Mouse (Mus musculus) layer of hippocampus, postnatal 14 days (tissue): ENCODE results near the gene Trpm3. TPM values are rescaled to one million over a fixed set of nuclear protein-coding genes. Genes with fewer than 3 reads are reported as not detected.

Source experiments
- DNase-seq, 2 experiments: peaks; one replicate each; pipeline ENCODE4 v3.0.0; 2021 to 2022; ENCODE audit warnings: low spot score in 2 of 2, mixed read lengths in 1 of 2
- long read RNA-seq, 2 experiments: library from polyadenylated mRNA; stranded (forward); transcript quantifications; one replicate each; pipeline ENCODE4 v2.0.0; 2021
- total RNA-seq, 2 experiments: library from RNA; stranded (reverse); gene quantifications; 2 replicates each; pipeline ENCODE4 v1.2.3; 2021

Gene Trpm3
- 10 to 100 TPM; 46.7 to 79.9 TPM for total RNA-seq
- long read RNA-seq, experiment 1, partial matches to known transcripts: 0 of 7 reads
- long read RNA-seq, experiment 1, other reads (novel, unspliced or antisense): 6 of 7 reads
- long read RNA-seq, experiment 2, partial matches to known transcripts: 10 of 25 reads
- long read RNA-seq, experiment 2, other reads (novel, unspliced or antisense): 15 of 25 reads

DNA sequence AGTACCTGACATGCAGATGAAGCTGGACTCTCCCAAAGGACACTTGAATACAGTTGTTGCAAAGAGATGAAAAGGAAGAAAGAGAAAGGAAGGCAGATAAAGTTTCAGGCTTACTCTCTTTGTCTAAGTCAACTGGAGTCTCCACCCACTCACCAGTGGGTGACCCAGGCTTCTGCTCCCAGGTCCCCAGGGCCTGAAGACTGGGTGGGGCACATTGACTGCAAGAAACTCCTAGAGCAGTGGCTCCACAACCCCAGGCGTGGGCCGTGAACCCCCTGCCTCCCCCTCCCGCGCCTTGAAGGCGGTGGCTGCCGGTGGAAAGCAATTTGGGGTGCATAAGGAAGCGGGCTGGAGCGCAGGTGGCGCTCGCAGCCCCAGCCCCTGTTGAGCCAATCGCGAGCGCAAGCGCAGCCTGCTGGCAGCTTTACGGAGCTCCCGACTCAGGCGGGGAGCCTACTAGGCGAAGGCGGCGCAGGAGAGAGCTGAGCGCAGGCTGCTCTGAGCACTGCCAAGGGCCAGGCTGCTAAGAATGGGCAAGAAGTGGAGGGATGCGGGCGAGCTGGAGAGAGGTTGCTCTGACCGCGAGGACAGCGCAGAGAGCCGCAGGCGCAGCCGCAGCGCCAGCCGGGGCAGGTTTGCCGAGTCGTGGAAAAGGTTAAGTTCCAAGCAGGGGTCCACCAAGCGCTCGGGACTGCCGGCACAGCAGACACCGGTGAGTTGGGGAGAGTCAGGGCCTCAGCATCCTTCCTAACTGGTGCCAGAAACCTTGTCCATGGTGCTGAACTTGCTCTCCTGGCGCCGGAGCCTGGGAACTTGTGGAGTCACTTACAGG is at the start of gene Trpm3:
TSS of gene Trpm3 (plus strand) at position 457 of the 832 bp plus-strand sequence.
- peak; percentile 59 to 61 for DNase-seq

DNA sequence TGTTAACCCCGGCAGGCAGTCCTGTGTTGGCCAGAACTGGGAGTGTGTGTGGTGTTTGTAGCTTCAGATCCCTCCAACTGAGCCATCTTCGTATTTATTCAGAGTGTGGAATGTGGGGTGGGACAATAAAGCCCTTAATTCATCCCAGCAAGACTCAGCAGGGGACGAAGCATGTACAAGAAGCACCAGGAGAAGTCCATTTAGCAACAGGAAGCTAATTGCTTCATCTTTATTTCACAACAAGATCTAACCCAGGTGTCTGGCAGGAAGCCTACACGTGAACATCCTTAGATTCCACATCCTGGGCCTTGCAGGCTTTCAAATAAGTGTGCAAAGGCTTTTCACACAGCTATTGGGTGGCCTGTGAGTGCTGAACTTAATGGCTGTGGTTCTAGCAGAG is 38.3 kb upstream of the Trpm3 start:
- DNase-seq: no peak

DNA sequence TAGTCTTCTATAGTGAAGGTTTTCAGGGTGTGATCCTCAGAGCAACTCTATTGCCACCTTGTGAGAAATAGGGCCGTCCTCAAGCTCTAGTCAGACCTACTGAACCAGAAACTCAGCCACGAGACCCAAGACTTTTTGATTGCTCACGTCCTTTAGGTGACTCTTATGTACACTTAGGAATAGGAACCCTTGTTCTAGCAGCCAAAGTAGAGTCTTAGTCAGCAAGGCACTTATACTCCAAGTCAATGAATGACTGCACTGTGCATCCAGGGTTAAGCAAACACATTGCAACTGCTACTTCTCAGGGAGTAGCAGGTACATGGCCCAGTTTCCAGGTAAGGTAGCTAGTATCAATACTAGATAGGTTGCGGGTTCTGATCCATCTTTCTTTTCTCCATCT is 35.0 kb upstream of the Trpm3 start:
- no peak for DNase-seq

- no peak for DNase-seq
Measured at GRCm38 (mm10) chr19:22104848-22105484, 33.9 kb upstream of the Trpm3 start.

- DNase-seq: no peak
Measured at GRCm38 (mm10) chr19:22105648-22106047, 33.2 kb upstream of the Trpm3 start.

- no peak for DNase-seq
Measured at GRCm38 (mm10) chr19:22108893-22109463, 29.9 kb upstream of the Trpm3 start.

GRCm38 (mm10) chr19:22120976-22121375 is 17.9 kb upstream of the Trpm3 start:
- DNase-seq: peak in 1 of 2 experiments; percentile 9

- peak in 1 of 2 experiments; percentile 55 for DNase-seq
Measured at GRCm38 (mm10) chr19:22121631-22122030, 17.2 kb upstream of the Trpm3 start.

DNA sequence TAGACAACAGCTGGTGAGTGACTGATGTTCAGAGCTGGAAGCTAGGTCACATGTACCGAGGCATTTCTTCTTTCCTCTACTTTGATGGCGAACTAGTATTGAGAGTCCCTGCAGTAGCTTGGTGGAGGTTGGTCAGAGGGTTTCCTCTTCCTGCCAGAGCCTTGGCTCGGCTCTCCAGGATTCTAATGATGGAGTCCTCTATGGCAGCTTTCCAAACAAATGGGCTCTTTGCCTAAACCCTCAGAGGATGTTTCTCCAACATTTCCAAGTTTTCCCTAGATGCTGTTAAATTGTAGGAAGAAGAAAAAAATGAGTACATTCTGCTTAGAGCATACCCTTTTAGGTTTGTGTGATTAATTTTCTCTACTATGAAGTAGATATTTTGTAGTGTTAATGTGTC is 6.2 kb upstream of the Trpm3 start:
- DNase-seq: peak in 1 of 2 experiments; percentile 8

DNA sequence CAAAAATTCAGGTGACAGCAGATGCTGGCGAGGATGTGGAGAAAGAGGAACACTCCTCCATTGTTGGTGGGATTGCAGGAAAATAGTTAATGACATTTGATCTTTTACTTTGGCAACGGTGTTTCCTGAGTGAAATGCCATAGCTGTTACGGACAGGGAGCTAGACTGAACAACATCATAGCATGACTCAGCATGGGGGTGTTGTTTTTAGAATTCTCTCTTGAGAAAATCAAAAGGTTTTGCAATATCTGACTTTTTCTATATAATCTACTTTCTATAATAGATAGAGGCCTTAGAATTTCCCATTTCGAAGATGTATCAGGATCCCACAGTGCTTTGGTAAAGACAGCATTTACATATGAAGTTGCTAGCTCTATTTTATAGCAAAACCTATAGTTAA is 39.7 kb downstream of the Trpm3 start:
- DNase-seq: no peak

GRCm38 (mm10) chr19:22179017-22179416 is 40.2 kb downstream of the Trpm3 start:
- DNase-seq: no peak

DNA sequence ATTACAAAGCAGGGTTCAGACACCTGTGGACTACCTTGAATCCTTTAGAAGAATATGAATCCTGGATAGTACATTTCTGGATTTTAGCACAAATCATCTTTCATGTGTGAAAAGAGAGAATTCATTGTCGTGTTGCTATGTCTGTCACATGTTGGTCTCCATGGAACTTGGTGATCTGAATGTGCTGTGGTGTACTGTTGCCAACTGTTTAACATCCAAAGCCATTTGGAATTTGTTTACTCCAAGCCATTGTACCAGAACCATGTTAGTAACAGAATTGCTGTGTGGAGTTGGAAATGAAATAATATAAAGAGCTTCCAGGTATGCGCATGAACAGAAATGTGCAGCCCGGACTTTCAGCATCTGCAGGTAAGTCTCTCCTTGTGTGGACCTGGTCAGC is 41.3 kb downstream of the Trpm3 start:
- DNase-seq: peak; percentile 4 to 62

- peak in 1 of 2 experiments; percentile 63 for DNase-seq
Measured at GRCm38 (mm10) chr19:22189716-22190115, 50.9 kb downstream of the Trpm3 start.

GRCm38 (mm10) chr19:22222520-22222919 is 83.7 kb downstream of the Trpm3 start:
- peak in 1 of 2 experiments; percentile 9 for DNase-seq

- no peak for DNase-seq
Measured at GRCm38 (mm10) chr19:22234187-22234586, 95.3 kb downstream of the Trpm3 start.

DNA sequence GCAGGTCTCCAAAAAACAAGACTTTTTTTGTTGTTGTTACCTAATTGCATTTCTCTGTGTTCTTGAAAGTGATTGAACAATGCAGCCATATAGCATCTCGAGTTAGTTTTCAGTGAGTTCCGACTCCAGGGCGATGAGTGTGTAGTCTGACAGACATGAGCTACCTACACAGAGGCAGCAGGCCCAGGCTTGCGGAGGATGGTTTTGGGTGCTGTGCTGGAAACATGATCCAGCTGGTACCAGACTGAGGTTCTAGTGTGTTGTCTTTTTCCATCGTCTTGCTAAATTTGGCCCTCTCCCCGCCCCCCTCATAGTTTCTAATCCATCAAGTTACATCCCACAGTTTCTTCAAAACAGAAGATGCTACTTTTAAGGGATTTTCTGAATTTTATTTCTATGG is 110.2 kb downstream of the Trpm3 start:
- DNase-seq: peak; percentile 28 to 57

DNA sequence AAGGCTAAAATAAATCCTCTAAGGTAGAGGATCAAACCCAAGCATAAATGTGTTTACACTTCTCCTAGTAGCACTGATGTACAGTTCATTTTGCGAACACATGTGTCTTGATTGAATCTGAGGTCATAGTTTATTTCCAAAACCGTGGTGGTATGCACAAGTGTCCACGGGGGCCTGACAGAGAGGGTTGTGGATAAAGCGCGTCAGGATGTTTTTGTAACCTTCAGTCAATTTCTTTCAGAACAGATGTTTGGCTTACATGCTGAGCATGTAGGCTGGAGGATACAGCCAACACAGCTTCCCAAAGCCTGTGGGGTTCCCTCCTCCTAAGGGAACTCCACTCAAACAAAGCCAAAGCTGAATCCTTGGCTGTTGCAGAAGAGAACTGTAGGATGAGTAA is 134.1 kb downstream of the Trpm3 start:
- DNase-seq: no peak

DNA sequence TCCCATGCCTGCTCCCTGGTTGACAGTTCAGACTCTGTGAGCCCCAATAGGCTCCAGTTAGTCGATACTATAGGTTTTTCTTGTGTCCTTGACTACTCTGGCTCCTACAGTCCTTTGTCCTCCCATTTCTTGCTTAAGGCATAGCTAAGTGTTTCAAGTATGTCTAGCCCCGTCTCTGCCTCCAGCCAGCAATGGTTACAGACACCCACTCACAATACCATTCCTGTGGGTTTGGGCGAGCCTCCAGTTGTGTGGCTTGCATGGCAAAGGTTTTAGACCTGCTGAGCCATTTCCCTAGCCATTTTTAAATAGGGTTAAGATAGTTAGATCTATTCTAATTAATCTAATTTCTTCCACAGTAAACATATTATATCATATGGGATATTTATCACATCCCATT is 145.8 kb downstream of the Trpm3 start:
- no peak for DNase-seq

DNA sequence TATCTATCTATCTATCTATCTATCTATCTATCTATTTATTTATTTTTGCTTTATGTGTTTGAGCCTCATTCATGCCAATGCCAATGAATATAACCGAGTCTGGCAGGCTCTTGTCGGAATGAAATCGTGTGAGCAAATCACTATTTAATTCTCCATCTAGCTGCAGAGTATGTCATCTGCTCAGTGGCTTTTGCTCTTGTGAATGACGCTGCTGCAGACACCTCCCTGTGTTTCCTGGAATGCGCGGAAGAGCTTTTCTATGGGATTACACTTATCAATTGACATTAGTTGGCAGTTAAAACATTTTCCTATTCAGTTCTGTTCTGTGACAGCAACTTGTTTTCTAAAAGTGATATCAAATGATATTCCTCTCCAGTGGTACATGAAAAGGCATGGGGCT is 153.8 kb downstream of the Trpm3 start:
- DNase-seq: no peak

- DNase-seq: peak in 1 of 2 experiments; percentile 34
Measured at GRCm38 (mm10) chr19:22300906-22301305, 162.1 kb downstream of the Trpm3 start.

DNA sequence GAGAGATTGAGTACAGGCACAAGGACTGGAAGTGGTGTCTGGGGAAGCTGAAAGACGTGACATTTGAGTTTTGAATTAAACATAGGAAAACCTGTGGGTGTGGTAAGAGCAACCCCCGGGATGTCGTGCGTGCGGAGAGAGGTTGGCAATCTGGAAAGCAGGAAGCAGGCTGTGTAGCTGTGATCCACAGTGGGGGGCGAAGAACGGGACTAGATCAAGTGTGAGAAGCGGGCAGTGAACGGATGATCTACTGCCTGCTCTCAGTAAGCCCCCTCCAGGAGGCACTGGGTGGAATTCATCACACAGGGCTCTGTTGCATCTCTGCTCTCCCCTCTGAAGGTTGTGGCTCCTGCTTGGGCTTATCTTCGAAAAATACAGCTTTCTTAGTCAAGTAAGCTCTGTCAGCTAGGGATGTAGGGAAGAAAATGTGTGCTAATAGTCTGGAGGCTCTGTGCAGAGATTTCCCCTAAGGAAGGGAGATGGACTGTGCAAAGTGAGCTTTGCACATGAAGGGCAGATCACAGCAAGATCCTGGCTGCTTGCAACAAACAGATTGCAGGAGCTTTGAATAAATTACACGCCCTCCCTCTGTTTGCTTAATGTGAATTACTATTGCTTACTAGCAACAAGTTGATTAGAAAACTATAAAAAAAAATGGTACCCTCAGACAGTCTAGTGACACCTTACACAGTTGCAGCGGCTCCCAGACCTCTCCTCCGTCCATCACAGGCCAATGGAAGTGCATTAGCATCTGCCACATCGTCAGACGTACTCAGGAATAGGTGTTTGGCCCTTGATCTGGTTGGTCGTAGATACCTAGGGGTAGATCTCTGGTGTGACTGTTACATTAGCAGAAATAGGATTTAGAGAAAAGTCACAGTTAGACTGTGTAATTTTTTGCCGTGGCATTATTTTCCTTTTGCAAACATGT is 164.4 kb downstream of the Trpm3 start:
- DNase-seq: peak in 1 of 2 experiments; percentile 16
